Mouse (Mus musculus) ES-E14 (cell line): Measurements from ENCODE around the gene Tasp1.

Source experiments
- CHD2 ChIP-seq: IDR thresholded peaks from 2 replicates; pipeline ENCODE4 v1.6.1; 2014; ENCODE audit warnings: mild to moderate bottlenecking, low read depth, low read length, inconsistent platforms
- HCFC1 ChIP-seq: IDR thresholded peaks from 2 replicates; pipeline ENCODE4 v1.6.1; 2012; ENCODE audit warnings: low read length, inconsistent platforms, borderline replicate concordance; ENCODE audit not compliant: insufficient read depth
- MAFK ChIP-seq: IDR thresholded peaks from 2 replicates; pipeline ENCODE4 v1.6.1; 2014; ENCODE audit warnings: mild to moderate bottlenecking, low read depth, low read length, inconsistent platforms; ENCODE audit not compliant: insufficient read depth
- ZC3H11A ChIP-seq: IDR thresholded peaks from 2 replicates; pipeline ENCODE4 v1.6.1; 2012; ENCODE audit warnings: low read depth, mild to moderate bottlenecking, inconsistent platforms, low read length, borderline replicate concordance
- ZNF384 ChIP-seq: IDR thresholded peaks from 2 replicates; pipeline ENCODE4 v1.6.1; 2012; ENCODE audit warnings: low read depth, low read length, inconsistent platforms

GRCm38 (mm10) chr2:140042081-140042480, 24.5 kb downstream of the Tasp1 start:
- TF ChIP-seq ZC3H11A, result no peak
- TF ChIP-seq CHD2, result no peak
- no peak for TF ChIP-seq ZNF384
- no peak for TF ChIP-seq HCFC1
- TF ChIP-seq MAFK, result no peak
